Mouse (Mus musculus) heart, postnatal 14 days (tissue): Measurements from ENCODE around the gene B3galnt2. TPM values are rescaled to one million over a fixed set of nuclear protein-coding genes. Genes with fewer than 3 reads are reported as not detected.
"Not testable (repeated sequence)": the region's sequence is repeated elsewhere in the genome, so short reads cannot be mapped to it uniquely, and the experiment has no call there.

ENCODE experiments used
- DNase-seq, 2 experiments: peaks; one replicate each; pipeline ENCODE4 v3.0.0; 2021 to 2022
- intact Hi-C: fragments of 180-260 bp; cut with DNase I; formaldehyde crosslinking; loops from one replicate; pipeline ENCODE4 v1.15.1; 2025
- long read RNA-seq, 2 experiments: library from polyadenylated mRNA; stranded (forward); transcript quantifications; one replicate each; pipeline ENCODE4 v2.0.0; 2021
- total RNA-seq, 2 experiments: library from RNA; stranded (reverse); gene quantifications; 2 replicates each; pipeline ENCODE4 v1.2.3; 2021

Gene B3galnt2
- 10 to 100 TPM; 19.3 to 22.7 TPM for total RNA-seq
- long read RNA-seq, experiment 1, transcript B3galnt2-201 (12 exons, 3,892 nt), result major isoform, 38 of 59 reads
- long read RNA-seq, experiment 1, partial matches to known transcripts, result 1 of 59 reads
- long read RNA-seq, experiment 1, other reads (novel, unspliced or antisense), result 20 of 59 reads
- long read RNA-seq, experiment 2, transcript B3galnt2-201 (12 exons, 3,892 nt), result major isoform, 28 of 46 reads
- long read RNA-seq, experiment 2, partial matches to known transcripts, result 2 of 46 reads
- long read RNA-seq, experiment 2, other reads (novel, unspliced or antisense), result 15 of 46 reads

GRCm38 (mm10) chr13:13953874-13954832, at the start of gene B3galnt2:
Gene B3galnt2 (plus strand): TSS chr13:13954469.
- intact Hi-C loops, result loop anchor here (5.0 kb wide), 2 partner anchors 62 to 658 kb away; partner anchors contain the start of genes Mrpl32 and Psma2

DNA sequence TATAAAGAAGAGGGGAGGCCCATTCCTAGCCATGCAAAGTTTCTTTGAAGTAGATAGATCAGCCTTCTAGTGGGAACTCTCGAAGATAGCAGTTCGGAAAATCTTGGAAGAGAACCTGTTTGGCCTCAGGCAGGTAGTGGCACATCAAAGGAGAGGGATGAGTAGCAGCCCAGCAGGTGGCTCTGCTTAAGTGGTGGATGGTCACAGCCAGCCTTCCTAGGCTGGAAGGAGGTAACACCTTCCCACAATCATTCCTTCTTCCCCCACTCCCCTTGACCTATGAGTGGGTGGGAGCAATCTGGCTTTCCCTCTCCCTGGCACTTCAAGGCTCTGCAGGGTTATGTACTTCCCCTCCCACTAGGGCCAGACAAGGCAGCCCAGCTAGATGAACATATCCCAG, 42.9 kb upstream of the B3galnt2 start:
- intact Hi-C loops, result no loop called here
- DNase-seq, result no peak

More at GRCm38 (mm10) chr13:13953874-13954832, at the start of gene B3galnt2:
- DNase-seq, result peak; percentile 93 to 94

GRCm38 (mm10) chr13:13919396-13919795, 34.9 kb upstream of the B3galnt2 start:
- intact Hi-C loops, result no loop called here
- no peak for DNase-seq

DNA sequence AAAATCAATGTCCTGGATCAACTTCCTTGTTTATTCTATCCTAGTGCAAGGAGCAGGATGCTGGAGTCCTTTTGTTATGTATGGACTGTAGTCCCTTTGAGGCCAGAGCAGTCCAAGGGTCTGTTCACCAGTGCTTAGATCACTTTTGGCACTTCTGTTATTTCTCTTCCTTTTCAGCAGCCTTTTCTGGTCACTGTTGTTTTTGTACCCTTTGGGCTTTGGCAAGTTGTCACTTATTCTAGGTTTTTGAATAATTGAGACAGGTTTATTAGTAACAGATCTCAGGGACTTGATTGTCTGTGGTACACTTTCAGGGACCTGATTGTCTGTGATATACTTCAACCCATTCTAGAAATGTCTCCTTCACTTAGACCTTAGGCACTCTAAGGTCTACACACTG, 31.7 kb upstream of the B3galnt2 start:
- intact Hi-C loops, result no loop called here
- no peak for DNase-seq

DNA sequence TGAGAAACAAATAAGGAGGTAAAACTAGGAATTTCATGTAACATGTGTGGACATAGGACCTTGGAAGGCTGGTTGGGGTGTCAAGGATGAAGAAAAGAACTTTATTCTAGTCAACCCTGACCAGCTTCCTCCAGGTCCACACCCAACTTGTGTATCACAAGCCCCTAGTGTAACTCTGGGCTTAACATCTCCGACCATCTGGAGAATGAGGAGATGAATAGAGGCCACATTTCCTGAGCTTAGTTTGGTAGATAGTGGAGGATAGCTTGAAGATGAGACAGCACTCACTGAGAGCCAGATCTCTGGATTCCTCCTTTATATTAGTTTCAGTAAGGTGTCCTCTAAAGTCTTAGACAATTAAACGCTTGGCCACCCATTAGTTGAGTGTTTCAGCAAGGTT, 24.3 kb upstream of the B3galnt2 start:
- intact Hi-C loops, result no loop called here
- no peak for DNase-seq

- intact Hi-C loops, result loop anchor here (5.0 kb wide), 3 partner anchors 63 to 657 kb away; partner anchors contain the start of genes Arid4b, Ggps1, Mrpl32 and Psma2
- DNase-seq, result peak in 1 of 2 experiments; percentile 53
Observed at GRCm38 (mm10) chr13:13954931-13955330, 662 bp downstream of the B3galnt2 start.

GRCm38 (mm10) chr13:13956686-13957085, 2.4 kb downstream of the B3galnt2 start:
- intact Hi-C loops, result loop anchor here (5.0 kb wide), 1 partner anchor 106 kb away; the partner anchor contains the start of genes Arid4b and Ggps1
- DNase-seq, result no peak

GRCm38 (mm10) chr13:13960211-13960610, 5.9 kb downstream of the B3galnt2 start:
- intact Hi-C loops, result no loop called here
- no peak for DNase-seq

DNA sequence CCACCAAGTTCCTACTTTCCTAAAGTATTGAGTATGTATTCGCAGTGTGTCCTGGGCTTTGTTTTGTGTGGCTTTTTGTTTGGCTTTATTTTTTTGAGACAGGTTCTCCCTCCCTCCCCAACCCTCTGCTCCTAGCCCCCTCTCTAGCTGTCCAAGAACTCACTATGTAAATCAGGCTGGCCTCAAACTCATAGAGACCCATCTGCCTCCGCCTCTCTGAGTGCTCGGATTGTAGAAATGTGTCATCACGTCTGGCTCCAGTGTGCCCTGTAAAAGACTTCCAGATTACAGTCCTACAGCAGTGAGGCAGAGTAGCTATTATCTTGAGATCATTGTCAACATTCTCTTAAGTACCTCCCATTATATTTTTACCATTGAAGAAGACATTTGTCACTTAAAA, 6.8 kb downstream of the B3galnt2 start:
- no peak for DNase-seq
- intact Hi-C loops, result no loop called here

DNA sequence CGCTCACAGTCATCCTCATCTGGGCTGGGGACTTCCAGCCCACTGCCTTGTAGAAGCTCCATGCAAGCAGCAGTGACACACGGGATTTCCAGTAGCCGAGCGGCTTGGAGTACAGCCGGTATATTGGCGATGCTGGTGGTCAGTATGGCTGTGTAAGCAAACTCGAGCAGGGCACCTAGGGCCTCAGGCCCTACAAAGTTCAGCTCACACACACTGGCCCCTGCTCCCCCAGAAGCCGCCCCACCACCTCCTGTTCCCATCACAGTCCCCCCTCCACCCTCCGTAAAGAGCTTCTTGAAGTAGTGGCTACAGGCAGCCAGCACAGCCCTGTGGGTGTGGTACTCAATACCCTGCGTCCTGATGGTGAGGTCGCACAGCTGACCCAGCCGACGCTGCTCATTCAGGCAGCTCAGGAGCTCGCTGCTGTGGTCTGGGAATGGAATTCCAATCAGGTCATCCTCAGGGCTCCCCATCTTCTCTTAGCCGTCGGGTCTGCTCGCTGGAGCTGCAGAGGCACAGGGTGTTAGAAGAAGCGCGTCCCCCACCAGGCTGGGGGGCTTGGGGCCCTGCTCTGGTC, 11.2 kb downstream of the B3galnt2 start:
- DNase-seq, result no peak
- intact Hi-C loops, result no loop called here

DNA sequence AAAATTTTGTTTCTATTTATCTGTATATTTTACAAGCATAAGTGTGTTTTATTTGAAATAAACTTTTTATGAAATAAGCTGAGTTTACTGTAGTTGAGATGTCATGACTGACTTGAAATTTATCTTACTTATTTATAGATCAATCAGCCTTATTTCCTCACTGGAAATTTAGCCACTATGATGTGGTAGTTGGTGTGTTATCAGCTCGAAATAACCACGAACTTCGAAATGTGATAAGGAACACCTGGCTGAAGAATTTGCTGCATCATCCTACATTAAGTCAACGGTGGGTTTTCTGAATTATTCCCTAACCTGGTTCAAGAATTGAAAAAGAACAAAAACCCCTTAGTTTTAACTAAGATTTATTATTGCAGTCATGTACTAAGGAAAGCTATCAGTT, 11.9 kb downstream of the B3galnt2 start:
- intact Hi-C loops, result no loop called here
- DNase-seq, result no peak

DNA sequence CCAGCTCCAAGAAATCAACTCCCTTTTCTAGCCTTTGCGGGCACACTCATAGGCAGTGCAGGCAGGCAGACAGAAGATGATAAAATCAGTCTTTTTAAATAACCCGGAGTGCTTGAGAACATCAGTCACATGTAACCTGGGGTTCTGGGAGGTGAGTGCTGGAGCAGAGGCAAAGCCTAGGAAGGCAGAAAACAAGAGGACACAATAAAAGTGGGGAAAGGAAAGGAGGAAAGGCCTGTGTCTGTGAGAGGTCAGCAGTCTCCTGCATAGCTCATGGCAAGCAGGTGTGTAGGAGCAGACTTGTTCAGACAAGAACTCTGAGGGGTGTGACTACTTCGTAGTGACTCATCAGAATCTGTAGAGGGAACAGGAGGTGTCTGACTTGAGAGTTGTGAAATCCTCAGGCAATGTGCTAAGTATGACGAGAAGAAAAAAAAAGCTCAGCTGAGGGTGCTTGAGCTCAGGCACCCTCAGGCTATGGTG, 14.4 kb downstream of the B3galnt2 start:
- no peak for DNase-seq
- intact Hi-C loops, result no loop called here

- no peak for DNase-seq
- intact Hi-C loops, result no loop called here
Observed at GRCm38 (mm10) chr13:13969796-13970195, 15.5 kb downstream of the B3galnt2 start.

DNA sequence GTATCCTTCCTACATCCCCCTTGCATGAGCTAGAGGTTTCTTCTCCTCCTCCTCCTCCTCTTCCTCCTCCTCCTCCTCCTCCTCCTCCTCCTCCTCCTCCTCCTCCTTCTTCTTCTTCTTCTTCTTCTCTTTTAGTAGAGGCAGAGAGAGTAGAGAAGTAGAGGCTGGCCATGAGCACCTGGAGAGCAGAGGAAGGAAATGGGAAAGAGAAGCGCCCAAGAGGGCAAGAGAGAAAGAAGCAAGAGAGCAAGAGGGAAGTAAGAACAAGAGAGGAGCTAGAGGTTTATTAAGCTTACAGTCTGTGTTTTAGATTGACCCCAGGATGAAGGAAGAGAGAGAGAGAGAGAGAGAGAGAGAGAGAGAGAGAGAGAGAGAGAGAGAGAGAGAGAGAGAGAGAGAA, 27.6 kb downstream of the B3galnt2 start:
- DNase-seq, intact Hi-C loops: not testable (repeated sequence)

- DNase-seq, result no peak
- intact Hi-C loops, result no loop called here
Observed at GRCm38 (mm10) chr13:13983523-13983922, 29.3 kb downstream of the B3galnt2 start.

DNA sequence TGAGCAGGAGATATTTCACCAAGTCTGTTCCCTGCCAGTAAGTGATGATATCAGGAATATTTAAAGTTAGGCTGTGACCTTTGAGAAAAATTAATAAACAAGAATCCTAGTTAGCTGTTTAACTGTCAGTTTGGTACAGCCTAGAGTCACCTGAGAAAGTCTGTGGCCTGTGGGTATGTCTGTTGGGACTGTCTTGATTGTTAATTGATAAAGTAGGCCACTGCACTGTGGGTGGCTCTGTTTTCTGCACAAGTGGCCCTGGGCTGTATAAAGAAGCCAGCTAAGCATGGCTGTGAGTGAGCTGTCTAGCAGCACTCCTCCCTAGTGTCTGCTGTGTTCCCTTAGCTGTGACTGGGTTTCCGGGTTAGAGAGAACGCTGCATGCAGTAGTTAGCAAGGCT, 34.9 kb downstream of the B3galnt2 start:
- no peak for DNase-seq
- intact Hi-C loops, result no loop called here

- DNase-seq, result no peak
- intact Hi-C loops, result no loop called here
Observed at GRCm38 (mm10) chr13:13990391-13990790, 36.1 kb downstream of the B3galnt2 start.

DNA sequence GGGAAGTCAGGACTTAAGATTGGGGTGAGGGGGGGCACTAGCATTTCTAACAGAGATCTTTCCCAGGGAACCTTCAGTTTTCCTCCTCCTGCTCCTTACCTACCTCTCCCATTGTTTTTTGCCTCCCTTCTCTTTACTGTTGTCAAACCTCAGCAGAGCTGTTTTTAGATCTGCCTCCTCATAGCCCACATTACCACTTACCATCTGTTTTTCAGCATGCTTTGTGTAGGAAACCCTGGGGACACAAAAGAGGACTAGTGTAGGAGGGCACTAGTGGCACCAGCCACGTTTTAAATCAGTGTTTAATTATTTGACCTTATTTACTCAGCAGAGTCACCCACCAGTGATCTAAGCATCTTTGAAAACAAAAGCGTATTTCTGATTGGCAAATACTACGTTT, 38.8 kb downstream of the B3galnt2 start:
- no peak for DNase-seq
- intact Hi-C loops, result no loop called here

GRCm38 (mm10) chr13:13995046-13995445, 40.8 kb downstream of the B3galnt2 start:
- intact Hi-C loops, result no loop called here
- DNase-seq, result no peak

GRCm38 (mm10) chr13:13997476-13997875, 43.2 kb downstream of the B3galnt2 start:
- intact Hi-C loops, result no loop called here
- DNase-seq, result no peak

GRCm38 (mm10) chr13:14002706-14003105, 48.4 kb downstream of the B3galnt2 start:
- DNase-seq, result no peak
- intact Hi-C loops, result no loop called here
